Mouse (Mus musculus): ENCODE results near the gene Snd1. TPM values are rescaled to one million over a fixed set of nuclear protein-coding genes. Genes with fewer than 3 reads are reported as not detected.

The Snd1 gene
- 58.4 and 86.1 TPM in 2 replicates for total RNA-seq (2023)

GRCm38 (mm10) chr6:28474839-28475238 lies at the start of gene Snd1:
Gene Snd1, plus strand, starts transcription at chr6:28475139.

DNA sequence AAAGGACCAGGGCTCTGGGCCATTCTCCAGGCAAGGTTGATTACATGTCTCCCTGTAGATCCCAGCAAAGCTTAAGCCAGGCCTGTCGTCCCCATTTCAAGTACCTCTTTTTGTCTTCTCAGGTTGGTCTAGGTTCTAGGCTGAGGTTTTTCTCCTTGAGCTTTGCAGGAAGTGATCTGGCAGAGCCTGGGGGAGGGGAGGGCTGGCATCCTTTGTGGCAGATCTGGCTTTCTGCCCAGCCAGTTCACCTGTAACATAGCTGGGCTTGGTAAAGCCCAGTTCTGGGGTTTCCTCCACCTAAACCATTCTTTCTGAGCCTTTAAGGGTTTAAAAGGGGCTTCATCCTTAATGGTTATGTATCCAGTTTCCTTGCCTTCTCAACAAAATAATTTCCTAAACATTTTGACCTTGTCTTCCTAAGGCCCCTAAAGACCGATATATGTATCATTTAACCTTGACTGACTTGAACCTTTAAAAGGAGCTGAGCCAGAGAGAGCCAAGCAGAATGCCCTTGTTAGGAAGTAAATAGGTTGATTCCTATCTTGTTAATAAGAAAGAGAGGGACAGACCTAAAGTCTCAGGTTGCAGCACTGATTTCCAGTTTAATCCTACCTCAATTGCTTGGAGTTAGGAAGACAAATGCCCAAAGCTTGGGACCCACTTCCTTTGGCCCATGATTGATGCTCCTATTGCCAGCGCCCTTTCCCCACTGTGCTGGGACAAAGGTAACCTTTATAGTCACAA lies 47.7 kb upstream of the Snd1 start, which contains the start of gene Fscn3:
Fscn3 (plus strand) TSS at position 694 of the 744 bp plus-strand sequence.

DNA sequence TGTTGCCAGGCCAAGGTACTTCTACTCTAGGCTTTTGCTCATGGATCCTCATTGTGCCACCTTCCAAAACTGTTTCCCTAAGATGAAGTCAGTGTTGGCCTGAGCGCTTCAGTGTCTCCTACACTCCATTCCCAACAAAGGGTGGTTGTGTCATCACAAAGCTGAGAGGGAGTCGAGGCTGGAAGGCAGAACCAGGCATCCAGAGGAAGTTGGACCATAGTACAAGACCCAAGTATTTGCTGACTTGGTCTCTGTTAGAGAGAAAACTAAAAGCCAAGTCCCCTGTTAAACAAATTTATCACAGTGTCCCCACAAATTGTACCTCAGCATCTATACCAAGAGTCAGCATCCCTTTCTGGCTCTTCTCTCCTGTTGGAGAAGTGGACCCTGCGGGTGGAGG lies 46.6 kb upstream of the Snd1 start, which contains the start of gene Gcc1:
Gcc1 (minus strand) TSS at position 101 of the 400 bp plus-strand sequence.

GRCm38 (mm10) chr6:28449253-28449652 lies 25.7 kb upstream of the Snd1 start, which contains the start of gene Pax4:
Gene Pax4, minus strand, starts transcription at chr6:28449353.

GRCm38 (mm10) chr6:28831011-28831853 lies 356.3 kb downstream of the Snd1 start, which contains the start of gene Lrrc4:
Gene Lrrc4, minus strand, starts transcription at chr6:28831747.

Other genes with a start within 250 kb of the Snd1 start
- gene Zfp800, start 77.1 kb upstream of the Snd1 start, total RNA-seq (2023): 27.9 and 29.8 TPM in 2 replicates
- 154 and 176 TPM in 2 replicates for gene Arf5, start 51.6 kb upstream of the Snd1 start, total RNA-seq (2023)
- 0.32 TPM in 1 of 2 replicates, not detected in the other for gene Fscn3, start 47.4 kb upstream of the Snd1 start, total RNA-seq (2023)
- 21.9 and 29.8 TPM in 2 replicates for gene Gcc1, start 46.7 kb upstream of the Snd1 start, total RNA-seq (2023)
- not detected in 2 replicates for gene Pax4, start 25.8 kb upstream of the Snd1 start, total RNA-seq (2023)